Mouse (Mus musculus) olfactory bulb, adult 2 months (tissue): ENCODE data around the gene Szt2.

ENCODE experiments used
- CTCF ChIP-seq: fragments of 200-500 bp; IDR thresholded peaks from 2 replicates; pipeline ENCODE4 v1.5.1; 2012; ENCODE audit warnings: low read depth, mild to moderate bottlenecking, low read length, moderate library complexity; ENCODE audit not compliant: insufficient read depth
- POLR2A ChIP-seq: fragments of 200-500 bp; IDR thresholded peaks from 2 replicates; pipeline ENCODE4 v1.6.1; 2012; ENCODE audit warnings: mild to moderate bottlenecking, low read depth, low read length, moderate library complexity; ENCODE audit not compliant: insufficient read depth

DNA sequence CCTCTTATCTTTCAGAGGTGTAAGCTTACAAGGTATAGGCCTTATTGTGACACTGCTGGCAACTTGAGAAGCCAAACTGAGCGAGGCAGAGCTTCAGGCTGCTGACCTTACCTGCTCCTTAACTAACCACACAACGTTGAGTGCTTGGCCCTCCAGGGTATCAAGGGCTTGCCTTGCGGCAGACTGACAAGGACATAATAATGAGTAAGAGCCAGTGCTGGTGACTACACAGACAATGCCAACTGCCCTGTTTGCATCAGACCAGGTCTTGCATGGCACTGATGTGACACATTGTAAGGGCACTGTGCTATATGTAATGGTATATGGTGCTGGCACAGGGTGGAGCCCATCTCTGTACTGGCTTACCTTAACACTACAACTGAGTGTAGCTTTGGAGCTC lies 40.5 kb downstream of the Szt2 start:
- TF ChIP-seq POLR2A, result no peak
- no peak for TF ChIP-seq CTCF
